Mouse (Mus musculus): Measurements from ENCODE around the gene Fubp3. TPM values are rescaled to one million over a fixed set of nuclear protein-coding genes. Genes with fewer than 3 reads are reported as not detected.

Gene Fubp3
- total and polyA plus RNA-seq, 3 experiments = 9.2 to 13.4 (median 12.7) TPM

- DNase-seq = no peak
- H3K4me3 ChIP-seq = no peak overlapping the region
- intact Hi-C loops (cut with DNase I) = no loop called here
- no peak overlapping the region for H3K27ac ChIP-seq
- H3K36me3 ChIP-seq (ENCODE audit: control insufficient read depth, insufficient read depth, low read length) = no peaks in the 10 kb centered on the region
- H3K4me1 ChIP-seq (ENCODE audit: control insufficient read depth, insufficient read depth, low read length) = no peaks in the 10 kb centered on the region
- H3K79me2 ChIP-seq (replicated peaks; ENCODE audit: control insufficient read depth, insufficient read depth, low read length) = no peaks in the 10 kb centered on the region
- TF ChIP-seq POLR2A (IDR thresholded peaks at IDR 0.05; ENCODE audit: insufficient read depth, low read depth, low read length) = no peak
- no peak for TF ChIP-seq EP300 (IDR thresholded peaks at IDR 0.05; ENCODE audit: insufficient read depth, low read depth, low read length)
- TF ChIP-seq CTCF (IDR thresholded peaks at IDR 0.05) = no peak
- 95% methylated on average over 1 of the region's 1 CpGs for WGBS
- no peak overlapping the region for H3K9ac ChIP-seq (ENCODE audit: low read depth, low read length)
- no peaks in the 10 kb centered on the region for H3K27me3 ChIP-seq (ENCODE audit: control insufficient read depth, insufficient read depth, low read length)
Measured at GRCm38 (mm10) chr2:31663804-31664180, 91.3 kb downstream of the Fubp3 start.

Small RNAs within 50 kb of the gene (microRNA-seq; reads per million reads assigned to microRNA genes)
- 0 reads per million in 2 experiments for gene Mir6998

Other genes starting within 250 kb of the Fubp3 start
- gene Ass1, start 102.4 kb upstream of the Fubp3 start, total RNA-seq (2021) = 1 to 10 TPM; 5.4 to 6.5 TPM
- 4.9 and 7.0 TPM in 2 replicates for gene Ass1, start 102.4 kb upstream of the Fubp3 start, polyA plus RNA-seq (2012; rRNA removed)
- gene Prdm12, start 67.4 kb downstream of the Fubp3 start, total RNA-seq (2021) = not detected
- gene Prdm12, start 67.4 kb downstream of the Fubp3 start, polyA plus RNA-seq (2012; rRNA removed) = not detected in 2 replicates
- 1 to 10 TPM; 8.7 to 9.0 TPM for gene Exosc2, start 98.1 kb downstream of the Fubp3 start, total RNA-seq (2021)
- 5.5 and 13.1 TPM in 2 replicates for gene Exosc2, start 98.1 kb downstream of the Fubp3 start, polyA plus RNA-seq (2012; rRNA removed)
- gene Abl1, start 115.7 kb downstream of the Fubp3 start, total RNA-seq (2021) = 10 to 100 TPM; 29.4 to 31.8 TPM
- gene Abl1, start 115.7 kb downstream of the Fubp3 start, polyA plus RNA-seq (2012; rRNA removed) = 27.5 and 39.9 TPM in 2 replicates
- gene Qrfp, start 237.9 kb downstream of the Fubp3 start, total RNA-seq (2021) = not detected
- gene Qrfp, start 237.9 kb downstream of the Fubp3 start, polyA plus RNA-seq (2012; rRNA removed) = 0.04 TPM in 1 of 2 replicates, not detected in the other